Mouse (Mus musculus): ENCODE measurements around the gene Gm20388. TPM values are rescaled to one million over a fixed set of nuclear protein-coding genes. Genes with fewer than 3 reads are reported as not detected.
A peak's percentile ranks its signal among the peaks of the same experiment; 100 is the strongest.

Gene Gm20388
- total RNA-seq, 2 experiments from 2014 or later = 11.4 to 18.1 TPM

- ATAC-seq (replicated peaks; ENCODE audit: low FRiP score, low TSS enrichment, poor library complexity, severe bottlenecking) = no peak
These were observed 2731.4 kb downstream of the Gm20388 start for GRCm38 (mm10) chr8:122642071-122642470.

DNA sequence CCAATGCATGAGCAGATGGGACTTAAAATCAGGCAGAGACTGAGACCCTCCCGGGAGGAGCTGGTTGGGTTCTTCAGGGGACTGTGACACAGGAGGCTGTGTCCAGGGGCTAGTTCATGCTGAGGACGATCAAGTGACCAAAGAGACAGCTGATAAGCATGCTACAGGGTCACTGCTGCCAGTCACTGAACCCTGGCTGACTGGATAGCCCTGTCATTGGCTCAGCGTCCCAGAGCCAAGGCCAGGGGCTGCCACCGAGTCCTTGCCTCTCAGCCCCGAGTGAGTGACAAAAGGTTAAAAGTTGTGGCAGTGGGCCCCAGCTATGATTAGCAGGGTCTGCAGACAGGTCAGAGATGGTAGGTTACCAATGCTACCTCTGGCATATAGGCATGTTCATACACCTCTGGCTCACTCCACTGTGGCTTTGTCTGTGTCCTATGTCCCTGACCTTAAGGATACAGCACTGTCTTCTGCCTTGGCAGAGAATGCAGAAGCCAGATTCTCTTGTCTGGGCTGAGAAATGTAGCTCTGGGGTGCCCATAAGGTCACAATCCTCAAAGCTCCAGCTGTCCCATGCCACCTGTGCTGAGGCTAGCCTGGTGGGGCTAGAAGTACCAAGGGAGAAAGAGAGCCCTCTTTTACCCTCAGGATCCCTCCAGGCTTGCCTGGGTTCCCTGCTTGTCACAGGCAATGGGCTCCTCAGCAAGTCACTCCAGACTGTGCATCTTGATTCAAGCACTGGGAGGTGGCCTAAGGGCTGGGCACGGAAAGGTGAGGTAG, 2733.7 kb downstream of the Gm20388 start:
- ATAC-seq (replicated peaks; ENCODE audit: low FRiP score, low TSS enrichment, poor library complexity, severe bottlenecking) = no peak

DNA sequence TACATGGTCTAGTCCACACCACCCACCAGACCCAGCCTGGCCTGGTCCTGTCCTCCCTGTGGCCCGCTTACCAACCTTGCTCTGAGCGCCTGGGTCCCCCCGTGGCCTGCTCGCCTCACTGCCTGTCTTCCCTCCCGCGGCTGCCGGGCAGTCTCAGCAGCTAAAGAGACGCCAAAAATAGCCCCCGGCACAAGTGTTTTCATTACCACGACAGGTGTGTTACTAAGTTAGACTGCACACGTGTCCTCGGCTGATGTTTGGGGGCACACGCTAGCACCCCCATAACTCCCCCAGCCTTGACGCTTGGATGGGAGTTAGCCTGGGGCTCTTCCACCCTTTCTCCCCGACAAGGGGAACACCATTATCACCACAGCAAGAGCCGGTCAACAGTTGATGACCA, 2735.7 kb downstream of the Gm20388 start:
- ATAC-seq (replicated peaks; ENCODE audit: low FRiP score, low TSS enrichment, poor library complexity, severe bottlenecking) = no peak

DNA sequence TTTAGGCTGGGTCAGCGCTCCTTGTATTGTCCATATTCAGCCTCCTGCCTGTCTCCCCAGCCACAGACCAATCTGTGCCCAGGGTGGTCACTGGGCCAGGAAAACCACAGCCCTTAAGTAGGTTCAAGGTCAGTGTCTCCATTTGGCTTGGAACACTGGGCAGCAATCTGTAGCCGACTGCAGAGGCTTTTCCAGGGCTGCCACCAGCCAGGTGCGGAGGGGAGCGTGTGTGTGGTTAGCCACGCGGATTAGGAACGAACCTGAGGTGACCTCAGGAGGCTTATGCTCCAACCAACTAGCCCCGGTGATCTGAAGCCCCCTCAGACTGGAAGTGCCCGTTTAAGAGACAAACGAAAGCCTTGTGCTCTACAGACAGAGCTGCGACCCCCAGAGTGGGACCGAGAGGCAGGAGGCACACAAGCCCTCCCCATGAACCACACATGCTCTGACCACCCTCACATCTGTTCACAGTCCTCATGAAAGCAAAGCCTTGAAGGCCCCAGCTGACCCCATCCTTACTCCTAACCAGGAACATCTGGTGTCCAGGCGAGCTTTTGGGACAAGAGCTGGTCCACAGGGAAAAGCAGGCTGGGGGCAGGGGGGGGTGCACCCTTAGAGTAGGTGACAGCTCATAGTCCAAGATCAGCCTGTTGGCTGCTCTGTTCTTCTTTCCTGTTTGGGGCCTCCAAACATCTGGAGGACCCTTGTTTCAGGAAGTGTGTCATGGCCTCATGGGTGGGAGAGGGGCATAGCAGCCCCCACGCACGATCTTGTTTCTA, 2737.7 kb downstream of the Gm20388 start:
- no peak for ATAC-seq (replicated peaks; ENCODE audit: low FRiP score, low TSS enrichment, poor library complexity, severe bottlenecking)

GRCm38 (mm10) chr8:122651326-122651921, 2740.8 kb downstream of the Gm20388 start:
- ATAC-seq (replicated peaks; ENCODE audit: low FRiP score, low TSS enrichment, poor library complexity, severe bottlenecking) = no peak

DNA sequence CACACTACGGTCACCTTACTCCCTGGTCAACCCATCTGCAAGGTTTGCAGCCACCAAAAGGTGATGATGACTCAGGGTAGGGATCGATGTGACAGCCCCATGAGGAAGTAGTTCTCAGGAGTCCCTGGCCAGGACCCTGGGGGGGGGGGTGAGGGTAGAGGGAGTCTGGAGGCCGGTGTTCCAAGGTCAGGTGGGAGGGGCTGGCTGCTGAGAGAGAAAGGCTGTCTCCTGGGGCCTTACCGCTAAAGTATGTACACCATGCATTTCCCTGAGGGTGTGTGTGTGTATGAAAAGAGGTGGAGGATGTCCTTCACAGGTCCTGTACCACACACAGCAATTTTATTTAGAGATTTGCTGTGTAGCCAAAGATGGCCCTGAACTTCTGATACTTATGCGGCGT, 2742.0 kb downstream of the Gm20388 start:
- ATAC-seq (replicated peaks; ENCODE audit: low FRiP score, low TSS enrichment, poor library complexity, severe bottlenecking) = no peak

DNA sequence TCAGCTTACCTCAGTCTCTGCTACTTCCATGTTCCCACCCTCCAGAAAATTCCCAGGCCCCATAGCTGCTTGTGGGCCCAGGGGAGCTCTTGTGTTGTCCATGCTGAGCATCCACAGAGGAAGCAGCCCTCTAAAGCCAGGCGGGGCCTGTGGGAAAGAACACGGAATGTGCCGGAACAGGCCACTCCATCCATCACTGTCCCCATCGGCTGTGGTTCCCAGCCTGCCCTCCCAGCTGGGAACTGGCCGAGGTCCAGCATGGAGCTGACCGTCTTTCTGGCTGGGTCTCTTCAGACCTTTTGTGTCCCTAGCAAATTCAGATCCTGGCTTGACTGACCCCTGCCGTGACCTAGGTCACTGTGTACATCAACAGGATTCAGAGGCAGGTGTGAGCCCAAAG, 2744.1 kb downstream of the Gm20388 start:
- no peak for ATAC-seq (replicated peaks; ENCODE audit: low FRiP score, low TSS enrichment, poor library complexity, severe bottlenecking)

- peak; percentile 77 for ATAC-seq (replicated peaks; ENCODE audit: low FRiP score, low TSS enrichment, poor library complexity, severe bottlenecking)
These were observed 2745.7 kb downstream of the Gm20388 start for GRCm38 (mm10) chr8:122656056-122656999.

GRCm38 (mm10) chr8:122658149-122658806, 2747.6 kb downstream of the Gm20388 start:
- no peak for ATAC-seq (replicated peaks; ENCODE audit: low FRiP score, low TSS enrichment, poor library complexity, severe bottlenecking)

DNA sequence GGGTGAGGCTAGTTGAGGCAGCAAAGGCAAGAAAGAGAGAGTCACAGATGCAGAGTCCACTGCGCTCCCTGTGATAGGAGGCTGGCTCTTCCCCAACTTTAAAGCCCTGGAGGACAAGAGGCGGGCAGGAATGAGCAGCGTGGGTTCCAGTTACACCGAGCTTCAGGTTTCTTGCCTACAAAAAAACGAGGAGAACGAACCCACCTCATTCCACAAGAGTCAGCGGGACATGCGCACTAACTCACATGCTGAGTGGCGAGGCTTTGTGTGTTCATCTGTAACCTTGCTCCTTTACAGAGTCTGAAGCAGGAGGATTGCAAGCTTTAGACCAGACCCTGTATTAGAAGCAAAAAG, 2748.1 kb downstream of the Gm20388 start:
- no peak for ATAC-seq (replicated peaks; ENCODE audit: low FRiP score, low TSS enrichment, poor library complexity, severe bottlenecking)

DNA sequence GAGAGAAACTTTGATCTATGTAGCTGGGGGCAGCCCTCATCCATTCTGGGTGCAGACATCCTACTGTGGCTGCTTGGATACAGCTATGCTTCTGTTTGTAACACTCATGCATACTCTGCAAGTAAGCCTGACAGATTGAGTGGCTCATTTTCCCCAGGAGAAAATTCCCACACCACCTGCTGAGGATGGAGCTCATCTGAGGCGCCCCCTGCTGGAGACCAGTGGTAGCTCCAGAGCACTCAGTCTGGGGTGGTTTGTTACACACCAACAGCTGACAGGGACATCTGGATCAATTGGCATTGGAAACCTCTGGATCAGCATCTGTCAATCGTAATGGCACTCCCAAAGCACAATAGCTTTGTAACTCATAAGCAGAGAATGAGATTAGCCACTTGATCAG, 2749.4 kb downstream of the Gm20388 start:
- no peak for ATAC-seq (replicated peaks; ENCODE audit: low FRiP score, low TSS enrichment, poor library complexity, severe bottlenecking)

DNA sequence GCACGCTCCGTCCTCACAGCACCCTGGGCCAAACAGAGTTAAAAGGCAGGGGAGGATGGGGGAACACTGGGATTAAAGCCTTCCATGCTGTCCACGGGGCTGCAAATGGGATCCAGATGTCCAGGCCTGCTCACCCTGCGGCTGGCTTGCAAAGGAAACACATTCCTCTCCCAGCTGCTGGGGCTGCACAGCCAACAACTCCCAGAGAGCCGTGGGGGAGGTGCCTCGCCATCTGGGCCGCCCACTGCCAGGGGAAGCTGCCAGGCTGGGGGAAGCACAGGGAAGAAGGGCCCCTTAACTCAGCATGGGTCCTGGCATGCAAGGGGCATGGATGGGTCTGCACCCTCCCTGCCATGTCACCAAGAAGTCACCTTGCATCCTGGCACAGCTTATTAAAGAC, 2750.5 kb downstream of the Gm20388 start:
- no peak for ATAC-seq (replicated peaks; ENCODE audit: low FRiP score, low TSS enrichment, poor library complexity, severe bottlenecking)

DNA sequence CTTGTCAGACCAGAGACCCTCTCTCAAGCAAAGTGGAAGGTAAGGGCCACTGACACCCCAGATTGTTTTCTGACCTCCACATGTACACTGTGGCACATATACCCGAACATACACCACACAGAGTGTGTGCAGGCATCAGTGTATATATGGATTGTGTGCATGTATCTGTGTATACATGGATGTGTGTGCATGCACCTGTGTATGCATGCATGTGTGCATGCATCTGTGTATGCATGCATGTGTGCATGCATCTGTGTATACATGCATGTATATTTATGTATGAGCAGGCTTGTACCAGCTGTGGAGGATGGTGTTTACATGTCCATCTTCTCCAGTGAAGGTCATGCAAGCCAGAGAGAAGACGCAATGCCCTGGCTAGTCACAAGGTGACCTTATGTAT, 2751.3 kb downstream of the Gm20388 start:
- no peak for ATAC-seq (replicated peaks; ENCODE audit: low FRiP score, low TSS enrichment, poor library complexity, severe bottlenecking)

GRCm38 (mm10) chr8:122663106-122663505, 2752.5 kb downstream of the Gm20388 start:
- no peak for ATAC-seq (replicated peaks; ENCODE audit: low FRiP score, low TSS enrichment, poor library complexity, severe bottlenecking)

- ATAC-seq (replicated peaks; ENCODE audit: low FRiP score, low TSS enrichment, poor library complexity, severe bottlenecking) = no peak
These were observed 2753.0 kb downstream of the Gm20388 start for GRCm38 (mm10) chr8:122663670-122664069.

DNA sequence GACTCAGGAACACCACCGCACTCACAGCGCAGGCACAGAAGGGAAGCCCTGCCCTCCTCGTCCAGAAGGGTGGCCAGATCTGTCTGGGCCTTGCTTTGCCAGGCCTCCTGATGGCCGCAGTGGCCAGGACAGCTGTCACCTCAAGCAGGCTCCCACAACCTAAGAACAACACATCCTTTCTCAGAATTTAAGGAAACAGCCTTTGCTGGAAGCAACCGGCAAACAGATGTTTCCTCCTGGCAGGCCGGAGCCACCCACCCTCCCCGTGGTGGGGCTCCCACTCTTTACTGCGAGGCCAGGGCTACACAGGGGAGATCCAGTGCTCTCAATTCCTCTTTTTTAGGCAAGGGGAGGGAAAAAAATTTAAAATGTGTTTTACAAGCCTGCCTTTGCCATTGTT, 2754.6 kb downstream of the Gm20388 start:
- no peak for ATAC-seq (replicated peaks; ENCODE audit: low FRiP score, low TSS enrichment, poor library complexity, severe bottlenecking)

DNA sequence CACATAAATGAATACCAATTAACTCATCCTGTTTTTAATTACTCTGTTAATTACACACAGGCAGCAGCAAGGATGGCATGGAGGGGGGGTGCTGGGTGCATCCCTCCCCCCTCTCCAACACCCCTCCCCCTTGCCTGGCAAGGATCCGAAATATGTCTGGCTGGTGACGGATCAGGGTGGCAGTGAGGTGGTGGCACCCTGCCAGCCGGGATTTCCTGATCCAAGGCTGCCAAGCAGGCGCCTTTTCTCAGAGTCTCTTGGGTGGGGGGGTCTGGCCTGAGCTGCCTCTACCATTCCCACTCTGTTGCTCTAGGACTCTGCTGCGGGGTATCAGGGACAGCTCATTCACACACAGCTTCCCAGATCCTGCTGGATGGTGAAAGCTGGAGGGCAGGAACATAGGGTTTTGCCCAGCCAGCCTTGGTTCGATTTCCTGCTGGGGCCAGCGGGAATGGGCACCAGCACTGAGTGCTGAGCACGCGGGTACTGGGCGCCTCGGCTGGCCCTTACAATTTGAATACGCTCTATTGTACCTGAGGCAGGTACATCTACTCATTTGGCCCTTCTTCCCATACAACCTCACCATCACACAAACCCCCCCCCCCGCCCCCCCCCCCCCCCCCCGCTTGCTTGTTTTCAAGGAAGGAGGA, 2755.2 kb downstream of the Gm20388 start:
- no peak for ATAC-seq (replicated peaks; ENCODE audit: low FRiP score, low TSS enrichment, poor library complexity, severe bottlenecking)

- ATAC-seq (replicated peaks; ENCODE audit: low FRiP score, low TSS enrichment, poor library complexity, severe bottlenecking) = peak; percentile 69
These were observed 2755.7 kb downstream of the Gm20388 start for GRCm38 (mm10) chr8:122666338-122666764.

Measured in megakaryocyte-erythroid progenitor cell, adult 5-6 weeks (primary cell).